Mouse (Mus musculus): ENCODE measurements around the gene Gpr162. TPM values are rescaled to one million over a fixed set of nuclear protein-coding genes. Genes with fewer than 3 reads are reported as not detected.
A peak's percentile ranks its signal among the peaks of the same experiment; 100 is the strongest.

Gpr162 gene
- polyA plus RNA-seq, 1 experiment from 2014 or later: 0.92 TPM

DNA sequence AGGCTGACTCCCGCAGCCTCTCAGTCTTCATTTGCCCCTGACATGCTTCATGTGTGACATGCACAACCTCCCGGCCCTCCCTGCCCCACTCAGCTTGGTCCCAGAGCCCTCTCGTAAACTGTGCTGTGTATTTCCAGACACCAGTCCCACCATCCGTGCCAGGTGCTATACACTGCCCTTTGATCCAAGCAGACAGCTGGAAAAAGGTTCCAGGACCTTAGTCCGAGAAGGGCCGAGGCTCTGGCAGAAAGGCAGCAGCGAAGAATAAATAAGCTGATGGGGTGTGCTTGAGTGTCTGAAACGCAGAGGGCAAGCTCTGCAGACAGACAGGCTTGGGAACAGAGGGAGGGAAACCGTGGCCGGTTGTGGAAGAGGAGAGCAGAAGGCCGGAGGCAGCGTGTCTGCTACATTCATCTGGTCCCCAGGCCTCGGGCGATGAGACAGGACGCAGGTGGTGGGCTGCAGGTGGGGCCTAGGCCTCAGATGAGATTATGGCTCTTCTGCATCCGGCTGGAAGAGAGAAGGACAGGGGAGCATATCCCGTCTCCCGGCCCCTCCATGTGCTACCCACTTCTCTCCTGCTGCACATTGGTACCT is 2.1 kb upstream of the Gpr162 start:
- DNase-seq (ENCODE audit: low spot score): peak; percentile 51
- no peak for ATAC-seq (ENCODE audit: insufficient number of reproducible peaks, low FRiP score, low TSS enrichment, low read depth)
- Histone ChIP-seq H3K4me2 (ENCODE audit: low read depth, severe bottlenecking) (no peak overlapping the region), H3K4me3 (ENCODE audit: low read depth, low read length) (no peak overlapping the region), H3K36me3 (ENCODE audit: control insufficient read depth, insufficient read depth, low read length) (no peaks in the 10 kb centered on the region), H3K27ac (replicated peaks; ENCODE audit: low read depth, low read length) (peak overlapping the region; percentile 40; the same call in 1 of the 2 replicates), H3K9ac (ENCODE audit: low read length) (no peak overlapping the region), H3K27me3 (ENCODE audit: control insufficient read depth, insufficient read depth, low read length) (peaks cover 4% of the 10 kb centered on the region; the same call in 1 of the 2 replicates), H3K9me3 (ENCODE audit: control insufficient read depth, low read length) (no peaks in the 10 kb centered on the region), H3K4me1 (ENCODE audit: control insufficient read depth, insufficient read depth, low read length) (peaks cover 24% of the 10 kb centered on the region)
- 47% methylated on average over 17 of the region's 18 CpGs for WGBS

DNA sequence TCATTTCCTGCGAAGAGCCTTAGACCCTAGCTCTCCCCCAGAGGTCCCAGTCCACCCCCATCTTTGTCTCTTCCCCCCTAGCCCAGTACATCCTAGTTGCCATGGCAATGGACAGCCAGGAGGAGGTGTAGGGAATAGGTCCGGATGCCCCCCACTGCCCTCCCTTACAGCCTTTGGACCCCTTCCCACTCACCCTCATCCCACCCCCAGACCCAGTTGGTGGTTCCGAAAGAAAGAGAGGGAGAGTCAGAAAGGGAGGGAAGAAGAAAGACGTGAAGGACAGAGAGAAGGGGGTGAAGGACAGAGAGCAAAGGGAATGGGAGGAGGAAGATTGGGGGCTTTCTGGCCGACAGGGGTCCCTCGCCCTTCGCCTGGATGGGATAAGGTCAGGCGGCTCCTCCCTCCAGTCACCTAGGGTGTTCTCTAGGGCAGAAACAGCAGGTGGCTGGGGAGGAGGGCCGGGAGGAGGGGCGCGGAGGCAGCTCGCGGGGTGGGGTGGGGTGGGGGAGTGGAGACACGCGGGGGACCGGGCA is 592 bp downstream of the Gpr162 start:
- H3K9ac ChIP-seq (ENCODE audit: low read length): peak overlapping the region; percentile 60
- no peaks in the 10 kb centered on the region for H3K9me3 ChIP-seq (ENCODE audit: control insufficient read depth, low read length)
- H3K4me3 ChIP-seq (ENCODE audit: low read depth, low read length): peak overlapping the region; percentile 45
- H3K27me3 ChIP-seq (ENCODE audit: control insufficient read depth, insufficient read depth, low read length): peaks cover 4% of the 10 kb centered on the region; the same call in 1 of the 2 replicates
- ATAC-seq (ENCODE audit: insufficient number of reproducible peaks, low FRiP score, low TSS enrichment, low read depth) (peak; percentile 14), DNase-seq (ENCODE audit: low spot score) (no peak)
- H3K36me3 ChIP-seq (ENCODE audit: control insufficient read depth, insufficient read depth, low read length): no peaks in the 10 kb centered on the region
- 0% methylated on average over 9 of the region's 16 CpGs for WGBS
- H3K4me2 ChIP-seq (ENCODE audit: low read depth, severe bottlenecking): peak overlapping the region; percentile 88
- peaks cover 34% of the 10 kb centered on the region for H3K4me1 ChIP-seq (ENCODE audit: control insufficient read depth, insufficient read depth, low read length)
- H3K27ac ChIP-seq (replicated peaks; ENCODE audit: low read depth, low read length): no peak overlapping the region

DNA sequence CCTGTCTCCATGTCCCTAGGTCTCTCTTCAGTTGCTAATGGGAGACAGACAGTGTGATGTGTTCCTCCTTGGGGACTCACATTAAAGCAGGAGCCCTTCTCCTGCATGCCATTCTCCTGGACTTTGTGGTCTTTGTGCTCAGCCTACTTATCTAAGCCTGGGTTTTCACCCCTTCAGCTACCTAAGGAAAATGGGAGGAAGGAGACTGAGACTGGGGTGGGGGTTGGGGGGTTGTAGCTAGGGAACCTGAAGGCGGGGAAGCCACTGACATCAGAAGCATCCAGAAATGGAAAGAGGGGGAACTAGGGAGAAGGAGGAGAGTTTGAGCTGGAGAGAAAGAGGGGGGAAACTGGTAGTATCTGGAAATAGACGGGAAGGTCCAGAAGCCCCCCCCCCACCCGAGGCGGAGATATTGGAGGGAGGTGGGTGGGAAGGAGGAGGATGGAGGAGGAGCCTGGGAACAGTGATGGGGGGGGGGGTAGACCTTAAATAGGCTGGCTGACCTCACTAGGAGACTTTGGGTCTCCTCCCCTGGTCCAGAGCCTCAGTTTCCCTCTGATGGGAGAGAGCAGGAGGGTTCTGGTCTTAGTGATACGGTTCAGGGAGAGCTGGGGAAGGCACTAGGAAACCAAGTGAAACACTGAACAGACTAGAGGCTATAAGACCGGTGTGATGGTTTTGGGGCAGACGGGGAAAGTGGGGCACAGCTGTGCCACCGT is 1.2 kb downstream of the Gpr162 start:
- Histone ChIP-seq H3K36me3 (ENCODE audit: control insufficient read depth, insufficient read depth, low read length) (no peaks in the 10 kb centered on the region), H3K4me2 (ENCODE audit: low read depth, severe bottlenecking) (peak overlapping the region; percentile 88; the same call in 1 of the 2 replicates), H3K4me1 (ENCODE audit: control insufficient read depth, insufficient read depth, low read length) (peaks cover 37% of the 10 kb centered on the region), H3K4me3 (ENCODE audit: low read depth, low read length) (no peak overlapping the region), H3K27ac (replicated peaks; ENCODE audit: low read depth, low read length) (no peak overlapping the region), H3K9me3 (ENCODE audit: control insufficient read depth, low read length) (no peaks in the 10 kb centered on the region), H3K27me3 (ENCODE audit: control insufficient read depth, insufficient read depth, low read length) (peaks cover 4% of the 10 kb centered on the region; the same call in 1 of the 2 replicates), H3K9ac (ENCODE audit: low read length) (peak overlapping the region; percentile 35; the same call in 1 of the 2 replicates)
- DNase-seq (ENCODE audit: low spot score) (no peak), ATAC-seq (ENCODE audit: insufficient number of reproducible peaks, low FRiP score, low TSS enrichment, low read depth) (no peak)
- WGBS: 12% methylated on average over 8 of the region's 8 CpGs

DNA sequence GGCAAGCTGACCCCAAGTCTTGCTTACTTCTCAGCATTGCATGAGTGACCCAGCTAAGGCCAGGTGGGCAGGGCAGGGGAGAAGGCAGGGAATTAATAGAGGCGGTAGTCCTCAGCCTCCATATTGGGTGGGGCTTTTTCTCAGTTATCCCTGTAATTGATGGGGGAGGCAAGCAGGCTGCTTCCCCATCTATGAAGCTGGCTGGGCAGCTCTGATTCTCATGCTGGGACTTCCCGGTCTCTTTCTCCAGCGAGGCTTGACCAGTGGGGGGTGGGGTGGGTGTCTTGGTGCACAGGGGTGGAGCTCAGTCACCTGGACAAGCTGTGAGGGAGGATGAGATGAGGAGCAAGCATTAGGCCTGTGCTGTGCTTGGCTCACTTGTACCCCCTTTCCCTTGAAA is 2.0 kb downstream of the Gpr162 start:
- no peak overlapping the region for H3K27ac ChIP-seq (replicated peaks; ENCODE audit: low read depth, low read length)
- H3K9me3 ChIP-seq (ENCODE audit: control insufficient read depth, low read length): no peaks in the 10 kb centered on the region
- no peak for ATAC-seq (ENCODE audit: insufficient number of reproducible peaks, low FRiP score, low TSS enrichment, low read depth)
- peaks cover 4% of the 10 kb centered on the region; the same call in 1 of the 2 replicates for H3K27me3 ChIP-seq (ENCODE audit: control insufficient read depth, insufficient read depth, low read length)
- no peaks in the 10 kb centered on the region for H3K36me3 ChIP-seq (ENCODE audit: control insufficient read depth, insufficient read depth, low read length)
- no peak for DNase-seq (ENCODE audit: low spot score)
- H3K4me3 ChIP-seq (ENCODE audit: low read depth, low read length): no peak overlapping the region
- H3K4me2 ChIP-seq (ENCODE audit: low read depth, severe bottlenecking): no peak overlapping the region
- peak overlapping the region; percentile 23; the same call in 1 of the 2 replicates for H3K9ac ChIP-seq (ENCODE audit: low read length)
- H3K4me1 ChIP-seq (ENCODE audit: control insufficient read depth, insufficient read depth, low read length): peaks cover 37% of the 10 kb centered on the region
- WGBS: 36% methylated on average over 3 of the region's 3 CpGs

DNA sequence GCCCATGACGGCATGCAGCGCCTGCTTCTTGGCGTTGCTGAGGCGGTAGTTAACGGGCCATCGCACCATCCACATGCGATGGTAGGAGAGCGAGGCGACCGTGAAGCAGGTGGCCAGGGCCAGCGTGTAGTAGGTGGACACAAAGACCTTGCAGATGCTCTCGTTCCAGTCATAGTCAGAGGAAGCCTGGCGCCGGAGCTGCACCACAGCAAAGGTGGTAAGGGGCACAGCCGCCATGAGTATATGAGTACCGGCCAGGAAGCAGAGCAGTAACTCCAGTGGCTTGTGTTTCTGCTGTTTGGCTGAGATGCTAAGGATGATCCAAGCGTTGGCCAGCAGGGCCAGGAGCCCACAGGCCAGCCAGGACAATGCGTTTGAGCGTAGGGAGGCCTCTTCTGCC is 2.5 kb downstream of the Gpr162 start:
- DNase-seq (ENCODE audit: low spot score) (no peak), ATAC-seq (ENCODE audit: insufficient number of reproducible peaks, low FRiP score, low TSS enrichment, low read depth) (no peak)
- 79% methylated on average over 19 of the region's 19 CpGs for WGBS
- no peak overlapping the region for H3K4me3 ChIP-seq (ENCODE audit: low read depth, low read length)
- no peak overlapping the region for H3K4me2 ChIP-seq (ENCODE audit: low read depth, severe bottlenecking)
- peaks cover 38% of the 10 kb centered on the region for H3K4me1 ChIP-seq (ENCODE audit: control insufficient read depth, insufficient read depth, low read length)
- H3K27me3 ChIP-seq (ENCODE audit: control insufficient read depth, insufficient read depth, low read length): peaks cover 4% of the 10 kb centered on the region; the same call in 1 of the 2 replicates
- H3K9me3 ChIP-seq (ENCODE audit: control insufficient read depth, low read length): no peaks in the 10 kb centered on the region
- H3K36me3 ChIP-seq (ENCODE audit: control insufficient read depth, insufficient read depth, low read length): no peaks in the 10 kb centered on the region
- H3K9ac ChIP-seq (ENCODE audit: low read length): no peak overlapping the region
- no peak overlapping the region for H3K27ac ChIP-seq (replicated peaks; ENCODE audit: low read depth, low read length)

DNA sequence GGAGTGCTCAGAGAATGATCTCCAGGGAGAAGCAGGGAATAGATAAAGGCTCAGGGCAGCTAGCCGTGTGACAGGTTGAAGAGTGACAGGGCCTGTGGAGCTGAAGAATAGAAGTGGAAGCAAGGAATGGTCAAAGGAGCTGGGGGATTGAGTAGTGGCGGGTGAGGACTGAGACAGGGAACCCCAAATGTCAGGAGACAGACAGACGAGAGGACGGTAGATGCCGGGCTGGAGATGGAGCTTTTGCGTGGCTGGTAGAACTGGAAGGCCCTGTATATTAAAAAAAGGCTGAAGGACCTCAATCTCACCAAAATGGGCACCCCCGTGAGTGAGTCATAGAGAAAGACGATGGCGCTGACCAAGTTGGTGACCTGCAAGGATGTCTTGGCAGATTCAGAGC is 3.3 kb downstream of the Gpr162 start:
- H3K4me1 ChIP-seq (ENCODE audit: control insufficient read depth, insufficient read depth, low read length): peaks cover 41% of the 10 kb centered on the region

DNA sequence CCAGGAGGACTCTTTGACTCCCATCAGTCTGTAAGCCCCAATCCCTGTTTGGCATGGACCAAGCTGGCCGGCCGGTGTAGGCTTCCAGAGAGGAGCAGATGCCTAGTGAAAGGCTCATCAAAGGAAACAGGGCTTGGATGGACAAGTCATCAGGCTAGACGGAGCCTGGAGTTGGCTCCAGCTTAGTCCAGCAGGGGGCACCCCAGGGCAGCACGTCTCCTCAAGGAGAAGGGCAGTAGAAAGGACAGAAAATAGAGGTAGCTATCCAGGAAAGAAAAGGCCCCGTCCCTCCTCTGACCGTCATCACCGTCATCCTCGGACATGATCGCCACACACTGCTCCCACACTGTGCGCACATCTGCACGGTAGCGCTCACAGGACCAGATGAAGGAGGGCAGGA is 4.1 kb downstream of the Gpr162 start:
- H3K27me3 ChIP-seq (ENCODE audit: control insufficient read depth, insufficient read depth, low read length): peaks cover 4% of the 10 kb centered on the region; the same call in 1 of the 2 replicates
- WGBS: 10% methylated on average over 12 of the region's 12 CpGs
- H3K36me3 ChIP-seq (ENCODE audit: control insufficient read depth, insufficient read depth, low read length): no peaks in the 10 kb centered on the region
- ATAC-seq (ENCODE audit: insufficient number of reproducible peaks, low FRiP score, low TSS enrichment, low read depth): no peak
- peaks cover 41% of the 10 kb centered on the region for H3K4me1 ChIP-seq (ENCODE audit: control insufficient read depth, insufficient read depth, low read length)
- H3K27ac ChIP-seq (replicated peaks; ENCODE audit: low read depth, low read length): no peak overlapping the region
- peak overlapping the region; percentile 17; the same call in 1 of the 2 replicates for H3K9ac ChIP-seq (ENCODE audit: low read length)
- no peak overlapping the region for H3K4me3 ChIP-seq (ENCODE audit: low read depth, low read length)
- peak; percentile 93 for DNase-seq (ENCODE audit: low spot score)
- H3K4me2 ChIP-seq (ENCODE audit: low read depth, severe bottlenecking): peak overlapping the region; percentile 12; the same call in 1 of the 2 replicates
- no peaks in the 10 kb centered on the region for H3K9me3 ChIP-seq (ENCODE audit: control insufficient read depth, low read length)

More for the DNA sequence above, 3.3 kb downstream of the Gpr162 start:
- no peak for ATAC-seq (ENCODE audit: insufficient number of reproducible peaks, low FRiP score, low TSS enrichment, low read depth)
- Histone ChIP-seq H3K27me3 (ENCODE audit: control insufficient read depth, insufficient read depth, low read length) (peaks cover 4% of the 10 kb centered on the region; the same call in 1 of the 2 replicates), H3K27ac (replicated peaks; ENCODE audit: low read depth, low read length) (no peak overlapping the region), H3K9ac (ENCODE audit: low read length) (no peak overlapping the region), H3K36me3 (ENCODE audit: control insufficient read depth, insufficient read depth, low read length) (no peaks in the 10 kb centered on the region), H3K4me2 (ENCODE audit: low read depth, severe bottlenecking) (no peak overlapping the region), H3K9me3 (ENCODE audit: control insufficient read depth, low read length) (no peaks in the 10 kb centered on the region), H3K4me3 (ENCODE audit: low read depth, low read length) (no peak overlapping the region)
- 90% methylated on average over 9 of the region's 9 CpGs for WGBS
- no peak for DNase-seq (ENCODE audit: low spot score)

DNA sequence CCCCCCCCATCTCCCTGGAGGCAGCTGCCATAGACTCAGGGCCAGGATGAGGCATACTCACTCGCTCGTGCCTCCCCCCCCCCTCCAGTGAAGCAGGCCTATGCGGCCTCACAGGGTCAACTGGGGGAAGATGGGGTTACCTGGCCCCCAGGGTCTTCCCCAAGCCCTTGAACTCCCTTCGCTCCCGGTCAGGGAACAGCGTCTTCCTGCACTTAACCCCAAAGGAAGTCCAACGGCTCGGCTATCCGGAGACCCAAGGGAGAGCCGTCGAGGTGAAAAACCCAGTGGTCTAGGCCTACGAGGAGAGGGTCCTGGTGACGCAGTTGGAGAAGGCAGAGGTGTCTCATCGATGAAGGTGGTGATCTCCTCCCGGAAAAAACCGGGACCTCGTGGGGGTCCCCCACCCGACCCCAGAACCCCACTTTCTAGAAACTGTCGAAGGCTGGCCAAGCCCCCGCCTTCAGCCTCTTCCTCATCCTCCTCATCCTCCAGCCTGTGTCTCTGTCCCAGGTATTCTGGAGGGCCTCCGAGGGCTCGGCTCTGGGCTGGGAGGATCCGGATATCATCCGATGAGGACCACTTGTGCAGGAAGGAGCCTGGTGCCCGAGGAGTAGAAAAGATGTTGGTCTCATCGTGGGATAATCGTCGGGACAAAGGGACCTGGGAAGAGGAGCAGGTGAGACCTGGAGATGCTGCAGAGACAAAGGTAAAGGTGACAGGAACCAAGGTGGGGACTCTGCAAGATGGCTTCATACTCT is 5.0 kb downstream of the Gpr162 start:
- Histone ChIP-seq H3K4me3 (ENCODE audit: low read depth, low read length) (peak overlapping the region; percentile 80; the same call in 1 of the 2 replicates), H3K27me3 (ENCODE audit: control insufficient read depth, insufficient read depth, low read length) (no peaks in the 10 kb centered on the region), H3K4me2 (ENCODE audit: low read depth, severe bottlenecking) (peak overlapping the region; percentile 79; the same call in 1 of the 2 replicates), H3K4me1 (ENCODE audit: control insufficient read depth, insufficient read depth, low read length) (peaks cover 36% of the 10 kb centered on the region), H3K36me3 (ENCODE audit: control insufficient read depth, insufficient read depth, low read length) (no peaks in the 10 kb centered on the region), H3K27ac (replicated peaks; ENCODE audit: low read depth, low read length) (no peak overlapping the region), H3K9me3 (ENCODE audit: control insufficient read depth, low read length) (no peaks in the 10 kb centered on the region), H3K9ac (ENCODE audit: low read length) (peak overlapping the region; percentile 9)
- ATAC-seq (ENCODE audit: insufficient number of reproducible peaks, low FRiP score, low TSS enrichment, low read depth): no peak
- WGBS: 70% methylated on average over 28 of the region's 28 CpGs
- no peak for DNase-seq (ENCODE audit: low spot score)
